Mouse (Mus musculus) embryonic facial prominence, embryonic 12.5 days (tissue): Measurements from ENCODE around the gene Fitm2. TPM values are rescaled to one million over a fixed set of nuclear protein-coding genes. Genes with fewer than 3 reads are reported as not detected.
A peak's percentile ranks its signal among the peaks of the same experiment; 100 is the strongest.

Experiments
- ATAC-seq: fragments of 200-750 bp; cut with Nextera tagmentation; 2 replicates; pipeline ENCODE4 v1.8.0; 2017; ENCODE audit not compliant: insufficient number of reproducible peaks, insufficient read depth, low FRiP score, low TSS enrichment
- H3K27ac ChIP-seq: fragments of 300-500 bp; sonication (generic); 2 replicates; pipeline ENCODE4 v1.5.1; 2016; ENCODE audit warnings: mild to moderate bottlenecking
- H3K27me3 ChIP-seq: fragments of 300-500 bp; sonication (generic); 2 replicates; pipeline ENCODE4 v1.6.1; 2016; ENCODE audit warnings: mild to moderate bottlenecking, moderate library complexity
- H3K36me3 ChIP-seq: fragments of 300-500 bp; sonication (generic); 2 replicates; pipeline ENCODE4 v1.6.1; 2016; ENCODE audit warnings: mild to moderate bottlenecking
- H3K4me1 ChIP-seq: fragments of 300-500 bp; sonication (generic); 2 replicates; pipeline ENCODE4 v1.6.1; 2016
- H3K4me2 ChIP-seq: fragments of 300-500 bp; sonication (generic); replicated peaks from 2 replicates; pipeline ENCODE4 v1.6.1; 2016; ENCODE audit warnings: mild to moderate bottlenecking, moderate library complexity
- H3K4me3 ChIP-seq: fragments of 300-500 bp; sonication (generic); 2 replicates; pipeline ENCODE4 v1.5.1; 2016; ENCODE audit warnings: mild to moderate bottlenecking
- H3K9ac ChIP-seq: fragments of 300-500 bp; sonication (generic); 2 replicates; pipeline ENCODE4 v1.6.1; 2016; ENCODE audit warnings: mild to moderate bottlenecking, moderate library complexity
- H3K9me3 ChIP-seq: fragments of 300-500 bp; sonication (generic); 2 replicates; pipeline ENCODE4 v1.6.1; 2016; ENCODE audit warnings: mild to moderate bottlenecking, moderate library complexity
- WGBS: fragments of 180-500 bp; shearing (Covaris S2); methylation state at CpG from one replicate; pipeline ENCODE4 v1.1.7; 2016; 5-methylcytosine and 5-hydroxymethylcytosine counted together
- polyA plus RNA-seq: library from polyadenylated mRNA; unstranded; fragments of >200 nt; fragmentation: Nextera tagmentation; extraction: Ambion mirVana; gene quantifications from 2 replicates; pipeline ENCODE4 v1.2.1, GENCODE M21; 2016

Fitm2 gene
- 10.7 and 11.0 TPM in 2 replicates for polyA plus RNA-seq

GRCm38 (mm10) chr2:163472466-163472851 is at the start of gene Fitm2:
TSS of gene Fitm2 (minus strand) at chr2:163472629.
- H3K27ac ChIP-seq: no peak within 1 kb of the TSS
- H3K4me1 ChIP-seq: peaks cover 8% of the 10 kb centered on the region; the same call in 1 of the 2 replicates
- peak; percentile 93 for ATAC-seq
- WGBS: under 1% methylated on average over 30 of the region's 30 CpGs
- H3K9me3 ChIP-seq: no peaks in the 10 kb centered on the region
- H3K27me3 ChIP-seq: no peaks in the 10 kb centered on the region
- H3K36me3 ChIP-seq: peaks cover 18% of the 10 kb centered on the region
- peak within 1 kb of the TSS; percentile 76 for H3K9ac ChIP-seq
- peak within 1 kb of the TSS; percentile 79 for H3K4me3 ChIP-seq
- peak within 1 kb of the TSS; percentile 64 for H3K4me2 ChIP-seq

GRCm38 (mm10) chr2:163506300-163507004 is 34.0 kb upstream of the Fitm2 start, which contains the start of gene Hnf4a:
TSS of gene Hnf4a (plus strand) at chr2:163506808.
- no peak for ATAC-seq
- 85% methylated on average over 10 of the region's 10 CpGs for WGBS
- H3K27me3 ChIP-seq: no peaks in the 10 kb centered on the region
- H3K9ac ChIP-seq: no peak within 1 kb of the TSS
- no peak within 1 kb of the TSS for H3K4me3 ChIP-seq
- no peak within 1 kb of the TSS for H3K4me2 ChIP-seq
- no peak within 1 kb of the TSS for H3K27ac ChIP-seq
- H3K36me3 ChIP-seq: no peaks in the 10 kb centered on the region
- H3K4me1 ChIP-seq: no peaks in the 10 kb centered on the region
- H3K9me3 ChIP-seq: no peaks in the 10 kb centered on the region

DNA sequence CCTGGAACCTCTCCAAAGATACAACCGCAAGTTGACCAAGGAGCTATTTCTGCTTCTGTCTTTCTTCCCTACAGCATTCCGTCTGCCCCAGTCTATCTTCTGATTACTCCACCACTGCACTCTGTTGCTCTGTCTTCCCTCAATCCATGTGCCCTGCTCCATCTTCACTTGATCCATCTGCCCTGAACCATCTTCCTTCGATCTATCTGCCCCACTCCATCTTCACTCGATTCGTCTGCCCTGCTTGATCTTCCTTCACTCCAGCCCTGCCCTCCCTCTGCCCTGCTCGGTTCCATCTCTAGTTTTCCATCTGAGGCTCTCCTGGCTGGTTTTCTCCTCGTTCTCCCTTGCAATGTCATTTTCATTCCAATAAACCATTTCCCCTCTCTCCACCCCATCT is 30.8 kb upstream of the Fitm2 start:
- ATAC-seq: no peak
- 75% methylated on average over 7 of the region's 7 CpGs for WGBS
- H3K9ac ChIP-seq: no peak overlapping the region
- no peak overlapping the region for H3K4me2 ChIP-seq
- no peaks in the 10 kb centered on the region for H3K4me1 ChIP-seq
- no peak overlapping the region for H3K4me3 ChIP-seq
- no peaks in the 10 kb centered on the region for H3K27me3 ChIP-seq
- no peaks in the 10 kb centered on the region for H3K9me3 ChIP-seq
- H3K27ac ChIP-seq: no peak overlapping the region
- no peaks in the 10 kb centered on the region for H3K36me3 ChIP-seq

DNA sequence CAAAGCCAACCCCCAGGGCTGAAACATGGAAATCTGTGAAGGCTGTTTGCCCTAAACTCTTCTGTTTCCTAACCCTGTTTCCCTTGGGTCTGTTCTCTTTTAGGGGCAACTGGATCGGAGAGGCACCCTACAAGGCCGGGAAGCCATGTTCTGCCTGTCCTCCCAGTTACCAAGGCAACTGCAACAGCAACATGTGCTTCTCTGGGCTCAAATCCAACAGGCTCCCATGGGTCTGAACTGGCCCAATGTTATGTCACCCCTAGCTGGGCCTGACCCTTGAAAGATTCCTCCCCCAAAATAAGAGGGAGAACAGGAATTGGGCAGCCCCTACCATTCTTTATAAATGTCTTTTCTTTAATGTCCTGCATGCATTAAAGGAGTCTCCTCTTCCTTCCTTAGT is 29.8 kb upstream of the Fitm2 start:
- 83% methylated on average over 2 of the region's 2 CpGs for WGBS
- ATAC-seq: no peak
- Histone ChIP-seq H3K4me1 (no peaks in the 10 kb centered on the region), H3K4me3 (no peak overlapping the region), H3K9me3 (no peaks in the 10 kb centered on the region), H3K9ac (no peak overlapping the region), H3K36me3 (no peaks in the 10 kb centered on the region), H3K27me3 (no peaks in the 10 kb centered on the region), H3K4me2 (no peak overlapping the region), H3K27ac (no peak overlapping the region)

DNA sequence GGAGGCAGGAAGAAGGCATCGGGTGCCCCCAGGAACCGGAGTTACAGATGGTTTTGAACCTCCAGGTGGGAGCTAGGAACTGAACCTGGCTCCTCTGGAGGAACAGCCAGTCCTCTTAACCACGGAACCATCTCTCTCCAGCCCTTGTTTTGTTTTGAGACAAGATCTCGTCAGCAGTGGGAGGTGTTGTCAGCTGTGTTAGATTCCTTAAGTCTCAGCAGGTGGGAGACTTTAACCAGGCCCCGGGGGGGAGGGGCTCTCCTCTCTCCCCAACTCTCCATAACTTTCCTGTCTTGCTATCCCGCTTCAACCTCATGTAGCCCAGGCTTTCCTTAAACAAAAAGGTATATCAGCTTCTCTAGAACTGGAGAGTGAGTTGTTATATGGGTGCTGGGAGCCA is 22.0 kb upstream of the Fitm2 start:
- ATAC-seq: no peak
- Histone ChIP-seq H3K36me3 (no peaks in the 10 kb centered on the region), H3K9me3 (no peaks in the 10 kb centered on the region), H3K4me3 (no peak overlapping the region), H3K27ac (no peak overlapping the region), H3K4me2 (no peak overlapping the region), H3K27me3 (peaks cover 5% of the 10 kb centered on the region; the same call in 1 of the 2 replicates), H3K9ac (no peak overlapping the region), H3K4me1 (0 out of 2 replicates have a peak, but pooled peaks cover 10% of the 10 kb centered on the region)
- 44% methylated on average over 6 of the region's 6 CpGs for whole genome bisulfite sequencing

GRCm38 (mm10) chr2:163493976-163494375 is 21.5 kb upstream of the Fitm2 start:
- 50% methylated on average over 5 of the region's 5 CpGs for WGBS
- H3K9me3 ChIP-seq: no peaks in the 10 kb centered on the region

GRCm38 (mm10) chr2:163493031-163493430 is 20.6 kb upstream of the Fitm2 start:
- Histone ChIP-seq H3K4me2 (no peak overlapping the region), H3K27me3 (peaks cover 5% of the 10 kb centered on the region; the same call in 1 of the 2 replicates), H3K27ac (no peak overlapping the region), H3K4me3 (no peak overlapping the region), H3K36me3 (no peaks in the 10 kb centered on the region), H3K9ac (no peak overlapping the region), H3K4me1 (0 out of 2 replicates have a peak, but pooled peaks cover 10% of the 10 kb centered on the region), H3K9me3 (no peaks in the 10 kb centered on the region)
- 18% methylated on average over 5 of the region's 5 CpGs for WGBS
- ATAC-seq: no peak

More at GRCm38 (mm10) chr2:163493976-163494375, 21.5 kb upstream of the Fitm2 start:
- Histone ChIP-seq H3K4me1 (0 out of 2 replicates have a peak, but pooled peaks cover 10% of the 10 kb centered on the region), H3K27ac (no peak overlapping the region), H3K4me2 (no peak overlapping the region), H3K4me3 (no peak overlapping the region), H3K36me3 (no peaks in the 10 kb centered on the region), H3K27me3 (peaks cover 5% of the 10 kb centered on the region; the same call in 1 of the 2 replicates), H3K9ac (no peak overlapping the region)
- ATAC-seq: no peak

GRCm38 (mm10) chr2:163492018-163492417 is 19.6 kb upstream of the Fitm2 start, which contains the start of gene R3hdml:
TSS of gene R3hdml (plus strand) at chr2:163492318.
- H3K9me3 ChIP-seq: no peaks in the 10 kb centered on the region
- no peak within 1 kb of the TSS for H3K9ac ChIP-seq
- H3K27me3 ChIP-seq: peaks cover 5% of the 10 kb centered on the region; the same call in 1 of the 2 replicates
- 0 out of 2 replicates have a peak, but pooled peaks cover 10% of the 10 kb centered on the region for H3K4me1 ChIP-seq
- ATAC-seq: no peak
- no peak within 1 kb of the TSS for H3K4me2 ChIP-seq
- H3K36me3 ChIP-seq: no peaks in the 10 kb centered on the region
- 68% methylated on average over 5 of the region's 5 CpGs for WGBS
- no peak within 1 kb of the TSS for H3K27ac ChIP-seq
- H3K4me3 ChIP-seq: no peak within 1 kb of the TSS

GRCm38 (mm10) chr2:163491351-163491750 is 18.9 kb upstream of the Fitm2 start:
- H3K4me3 ChIP-seq: no peak overlapping the region
- 57% methylated on average over 7 of the region's 7 CpGs for WGBS
- ATAC-seq: no peak

GRCm38 (mm10) chr2:163490656-163491055 is 18.2 kb upstream of the Fitm2 start:
- Histone ChIP-seq H3K4me2 (no peak overlapping the region), H3K9ac (no peak overlapping the region), H3K4me1 (0 out of 2 replicates have a peak, but pooled peaks cover 10% of the 10 kb centered on the region), H3K36me3 (no peaks in the 10 kb centered on the region), H3K4me3 (no peak overlapping the region), H3K27me3 (peaks cover 5% of the 10 kb centered on the region; the same call in 1 of the 2 replicates), H3K9me3 (no peaks in the 10 kb centered on the region), H3K27ac (no peak overlapping the region)
- no peak for ATAC-seq
- 91% methylated on average over 17 of the region's 17 CpGs for WGBS

More at GRCm38 (mm10) chr2:163491351-163491750, 18.9 kb upstream of the Fitm2 start:
- Histone ChIP-seq H3K27ac (no peak overlapping the region), H3K9me3 (no peaks in the 10 kb centered on the region), H3K9ac (no peak overlapping the region), H3K27me3 (peaks cover 5% of the 10 kb centered on the region; the same call in 1 of the 2 replicates), H3K36me3 (no peaks in the 10 kb centered on the region), H3K4me1 (0 out of 2 replicates have a peak, but pooled peaks cover 10% of the 10 kb centered on the region), H3K4me2 (no peak overlapping the region)

- Histone ChIP-seq H3K27me3 (peaks cover 5% of the 10 kb centered on the region; the same call in 1 of the 2 replicates), H3K36me3 (no peaks in the 10 kb centered on the region), H3K4me2 (no peak overlapping the region), H3K4me1 (0 out of 2 replicates have a peak, but pooled peaks cover 10% of the 10 kb centered on the region), H3K9me3 (no peaks in the 10 kb centered on the region), H3K9ac (no peak overlapping the region), H3K4me3 (no peak overlapping the region), H3K27ac (no peak overlapping the region)
- ATAC-seq: no peak
- WGBS: 50% methylated on average over 5 of the region's 5 CpGs
Measured at GRCm38 (mm10) chr2:163489725-163490291, 17.4 kb upstream of the Fitm2 start.
